Mouse (Mus musculus) intestine, postnatal 0 days (tissue): ENCODE data around the gene AC109138.7. TPM values are rescaled to one million over a fixed set of nuclear protein-coding genes. Genes with fewer than 3 reads are reported as not detected.

Source experiments
- ATAC-seq: fragments of 200-750 bp; cut with Nextera tagmentation; 2 replicates; pipeline ENCODE4 v1.8.0; 2017; ENCODE audit warnings: mild to moderate bottlenecking, moderate TSS enrichment, moderate library complexity
- H3K27ac ChIP-seq: fragments of 300-500 bp; sonication (generic); 2 replicates; pipeline ENCODE4 v1.5.1; 2014; ENCODE audit warnings: mild to moderate bottlenecking, low read depth, low read length, moderate library complexity
- H3K27me3 ChIP-seq: fragments of 300-500 bp; sonication (generic); replicated peaks from 2 replicates; pipeline ENCODE4 v1.6.1; 2014; ENCODE audit warnings: low read length, mixed read lengths; ENCODE audit not compliant: control insufficient read depth, insufficient read depth
- H3K36me3 ChIP-seq: fragments of 300-500 bp; sonication (generic); 2 replicates; pipeline ENCODE4 v1.6.1; 2014; ENCODE audit warnings: mild to moderate bottlenecking, moderate library complexity; ENCODE audit not compliant: control insufficient read depth, insufficient read depth
- H3K4me1 ChIP-seq: fragments of 300-500 bp; sonication (generic); replicated peaks from 2 replicates; pipeline ENCODE4 v1.6.1; 2014; ENCODE audit warnings: antibody characterized with exemption, low read length, mixed read lengths; ENCODE audit not compliant: control insufficient read depth, insufficient read depth
- H3K4me2 ChIP-seq: fragments of 300-500 bp; sonication (generic); replicated peaks from 2 replicates; pipeline ENCODE4 v1.6.1; 2014; ENCODE audit warnings: low read depth, mild to moderate bottlenecking, moderate library complexity
- H3K4me3 ChIP-seq: fragments of 300-500 bp; sonication (generic); 2 replicates; pipeline ENCODE4 v1.5.1; 2014; ENCODE audit warnings: low read depth, low read length
- H3K9ac ChIP-seq: fragments of 300-500 bp; sonication (generic); 2 replicates; pipeline ENCODE4 v1.6.1; 2014; ENCODE audit warnings: mild to moderate bottlenecking, low read depth, low read length
- H3K9me3 ChIP-seq: fragments of 300-500 bp; sonication (generic); 2 replicates; pipeline ENCODE4 v1.6.1; 2016; ENCODE audit warnings: mixed run types; ENCODE audit not compliant: control insufficient read depth
- CTCF ChIP-seq: sonication (generic); IDR thresholded peaks from 2 replicates; pipeline ENCODE4 v1.5.1; 2016; ENCODE audit warnings: low read depth, mild to moderate bottlenecking, control low read depth, antibody characterized with exemption, moderate library complexity
- WGBS: fragments of 180-500 bp; shearing (Covaris S2); extraction: QIAGEN DNeasy Blood & Tissue Kit; methylation state at CpG from one replicate; pipeline ENCODE4 v1.1.7; 2014; 5-methylcytosine and 5-hydroxymethylcytosine counted together
- polyA plus RNA-seq: library from polyadenylated mRNA; unstranded; fragments of >200 nt; fragmentation: Nextera tagmentation; extraction: Ambion mirVana; gene quantifications from 2 replicates; pipeline ENCODE4 v1.2.1, GENCODE M21; 2015

The AC109138.7 gene
- polyA plus RNA-seq = not detected in 2 replicates

- peak; percentile 37; the same call in 1 of the 2 replicates for ATAC-seq
- Histone ChIP-seq H3K4me3 (peak within 1 kb of the TSS; percentile 75), H3K36me3 (no peaks in the 10 kb centered on the region), H3K4me1 (peaks cover 3% of the 10 kb centered on the region), H3K27me3 (no peaks in the 10 kb centered on the region), H3K9ac (peak within 1 kb of the TSS; percentile 91), H3K4me2 (peak within 1 kb of the TSS; percentile 98), H3K9me3 (no peaks in the 10 kb centered on the region), H3K27ac (peak within 1 kb of the TSS; percentile 82)
- WGBS = under 1% methylated on average over 41 of the region's 49 CpGs
- no peak for TF ChIP-seq CTCF
These were observed at the start of gene AC109138.7, which contains the start of gene Clcf1 for GRCm38 (mm10) chr19:4214071-4214770. Gene AC109138.7, plus strand, starts transcription at chr19:4214357. Gene Clcf1, plus strand, starts transcription at chr19:4214238.

DNA sequence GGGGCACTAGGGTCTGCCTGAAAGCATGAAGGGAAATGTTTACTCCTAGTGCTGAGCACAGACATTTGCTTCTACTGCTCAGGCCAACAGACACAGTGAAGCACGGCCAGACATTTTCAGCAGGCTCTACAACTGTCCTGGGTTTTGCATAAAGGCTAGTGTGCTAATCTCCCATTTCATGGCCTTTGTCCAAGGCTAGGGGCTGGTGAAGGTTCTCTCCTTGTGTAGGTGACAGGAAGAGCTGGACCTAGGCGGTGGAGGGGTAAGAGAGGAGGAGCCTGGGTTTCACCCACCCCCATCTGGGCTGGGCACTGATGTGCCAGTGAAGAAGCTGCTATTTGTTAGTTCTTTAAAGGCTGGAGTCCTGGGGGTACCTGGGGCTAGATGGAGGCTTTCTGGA lies 49.4 kb upstream of the AC109138.7 start:
- Histone ChIP-seq H3K4me2 (no peak overlapping the region), H3K9me3 (no peaks in the 10 kb centered on the region), H3K36me3 (peaks cover 15% of the 10 kb centered on the region), H3K9ac (no peak overlapping the region), H3K4me3 (no peak overlapping the region), H3K27me3 (no peaks in the 10 kb centered on the region), H3K4me1 (peaks cover 5% of the 10 kb centered on the region; the same call in 1 of the 2 replicates), H3K27ac (no peak overlapping the region; the same call in 1 of the 2 replicates)
- 78% methylated on average over 2 of the region's 2 CpGs for WGBS
- ATAC-seq = no peak
- TF ChIP-seq CTCF = no peak

- peaks cover 9% of the 10 kb centered on the region; the same call in 1 of the 2 replicates for H3K4me1 ChIP-seq
- TF ChIP-seq CTCF = no peak
- H3K4me3 ChIP-seq = no peak overlapping the region
- no peaks in the 10 kb centered on the region for H3K9me3 ChIP-seq
- WGBS = 75% methylated on average over 9 of the region's 9 CpGs
- peaks cover under 1% of the 10 kb centered on the region; the same call in 1 of the 2 replicates for H3K36me3 ChIP-seq
- no peak for ATAC-seq
- H3K27me3 ChIP-seq = no peaks in the 10 kb centered on the region
- no peak overlapping the region for H3K9ac ChIP-seq
- H3K27ac ChIP-seq = no peak overlapping the region
- H3K4me2 ChIP-seq = no peak overlapping the region
These were observed 47.3 kb upstream of the AC109138.7 start for GRCm38 (mm10) chr19:4166678-4167476.

- H3K4me1 ChIP-seq = peaks cover 5% of the 10 kb centered on the region; the same call in 1 of the 2 replicates
- WGBS = under 1% methylated on average over 42 of the region's 43 CpGs
- H3K36me3 ChIP-seq = no peaks in the 10 kb centered on the region
- ATAC-seq = peak; percentile 93
- H3K9ac ChIP-seq = peak overlapping the region; percentile 51
- H3K27me3 ChIP-seq = no peaks in the 10 kb centered on the region
- TF ChIP-seq CTCF = peak; percentile 99
- H3K9me3 ChIP-seq = no peaks in the 10 kb centered on the region
- H3K27ac ChIP-seq = peak overlapping the region; percentile 78
- H3K4me2 ChIP-seq = peak overlapping the region; percentile 87
- peak overlapping the region; percentile 36 for H3K4me3 ChIP-seq
These were observed 44.8 kb upstream of the AC109138.7 start for GRCm38 (mm10) chr19:4169378-4169784.

DNA sequence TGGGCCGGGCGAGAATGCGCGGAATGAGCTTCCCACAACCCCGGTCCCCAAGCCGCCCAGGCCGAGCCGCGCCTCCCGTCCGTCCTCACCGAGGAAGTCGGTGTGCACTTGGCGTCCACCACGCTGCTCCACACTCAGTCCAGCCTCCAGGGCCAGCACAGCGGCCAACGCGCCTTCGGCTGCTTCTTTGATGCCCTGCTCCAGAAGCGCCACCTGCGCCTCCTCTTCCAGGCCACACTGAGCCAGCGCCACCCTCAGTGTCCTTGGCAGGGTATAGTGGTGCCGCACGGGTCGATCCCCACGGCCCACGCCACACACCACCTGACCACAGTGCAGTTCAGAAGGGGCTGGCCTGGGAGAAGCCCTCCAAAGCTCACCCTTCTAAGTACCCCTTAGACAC lies 44.3 kb upstream of the AC109138.7 start:
- Histone ChIP-seq H3K9ac (peak overlapping the region; percentile 51), H3K9me3 (no peaks in the 10 kb centered on the region), H3K4me1 (peaks cover 5% of the 10 kb centered on the region; the same call in 1 of the 2 replicates), H3K4me2 (peak overlapping the region; percentile 87), H3K36me3 (no peaks in the 10 kb centered on the region), H3K27ac (peak overlapping the region; percentile 78), H3K27me3 (no peaks in the 10 kb centered on the region), H3K4me3 (peak overlapping the region; percentile 36)
- no peak for TF ChIP-seq CTCF
- peak; percentile 62 for ATAC-seq
- 5% methylated on average over 27 of the region's 27 CpGs for WGBS
